Mouse (Mus musculus) stomach, postnatal 0 days (tissue): ENCODE measurements around the gene Clec14a. TPM values are rescaled to one million over a fixed set of nuclear protein-coding genes. Genes with fewer than 3 reads are reported as not detected.

Source experiments
- ATAC-seq: fragments of 200-750 bp; cut with Nextera tagmentation; 2 replicates; pipeline ENCODE4 v1.8.0; 2017; ENCODE audit not compliant: low FRiP score, low TSS enrichment
- DNase-seq: peaks from one replicate; pipeline ENCODE4 v3.0.0-alpha.2; 2016; ENCODE audit warnings: low spot score
- H3K27ac ChIP-seq: fragments of 300-500 bp; sonication (generic); replicated peaks from 2 replicates; pipeline ENCODE4 v1.5.1; 2014; ENCODE audit warnings: mild to moderate bottlenecking, control low read depth
- H3K27me3 ChIP-seq: fragments of 300-500 bp; sonication (generic); 2 replicates; pipeline ENCODE4 v1.6.1; 2014; ENCODE audit warnings: low read length; ENCODE audit not compliant: control insufficient read depth, insufficient read depth
- H3K36me3 ChIP-seq: fragments of 300-500 bp; sonication (generic); 2 replicates; pipeline ENCODE4 v1.6.1; 2014; ENCODE audit warnings: low read length, mixed read lengths; ENCODE audit not compliant: control insufficient read depth, insufficient read depth
- H3K4me1 ChIP-seq: fragments of 300-500 bp; sonication (generic); replicated peaks from 2 replicates; pipeline ENCODE4 v1.6.1; 2014; ENCODE audit warnings: antibody characterized with exemption; ENCODE audit not compliant: control insufficient read depth, insufficient read depth
- H3K4me2 ChIP-seq: fragments of 300-500 bp; sonication (generic); replicated peaks from 2 replicates; pipeline ENCODE4 v1.6.1; 2014; ENCODE audit warnings: low read depth, mild to moderate bottlenecking, control low read depth, moderate library complexity
- H3K4me3 ChIP-seq: fragments of 300-500 bp; sonication (generic); 2 replicates; pipeline ENCODE4 v1.5.1; 2014; ENCODE audit warnings: low read depth, low read length, control low read depth
- H3K9ac ChIP-seq: fragments of 300-500 bp; sonication (generic); 2 replicates; pipeline ENCODE4 v1.6.1; 2014; ENCODE audit warnings: mild to moderate bottlenecking, low read length, control low read depth, mixed read lengths
- H3K9me3 ChIP-seq: fragments of 300-500 bp; sonication (generic); 2 replicates; pipeline ENCODE4 v1.6.1; 2016; ENCODE audit warnings: low read length; ENCODE audit not compliant: control insufficient read depth
- CTCF ChIP-seq: IDR thresholded peaks from 2 replicates; pipeline ENCODE4 v1.5.1; 2016; ENCODE audit warnings: antibody characterized with exemption, low read depth, mild to moderate bottlenecking, moderate library complexity
- EP300 ChIP-seq: optimal IDR thresholded peaks from 2 replicates; pipeline ENCODE3; 2016; ENCODE audit warnings: antibody characterized with exemption
- WGBS: fragments of 180-500 bp; shearing (Covaris S2); extraction: QIAGEN DNeasy Blood & Tissue Kit; methylation state at CpG from one replicate; pipeline ENCODE4 v1.1.7; 2014; 5-methylcytosine and 5-hydroxymethylcytosine counted together
- polyA plus RNA-seq: library from polyadenylated mRNA; unstranded; fragments of >200 nt; fragmentation: Nextera tagmentation; extraction: Ambion mirVana; gene quantifications from 2 replicates; pipeline ENCODE4 v1.2.1, GENCODE M21; 2015

Gene Clec14a
- polyA plus RNA-seq, 1 experiment from 2014 or later: 7.8 TPM

- H3K4me2 ChIP-seq: no peak overlapping the region
- no peaks in the 10 kb centered on the region for H3K9me3 ChIP-seq
- TF ChIP-seq CTCF (no peak), EP300 (no peak)
- no peak overlapping the region for H3K9ac ChIP-seq
- DNase-seq (no peak), ATAC-seq (no peak)
- no peaks in the 10 kb centered on the region for H3K36me3 ChIP-seq
- H3K4me3 ChIP-seq: no peak overlapping the region
- 83% methylated on average over 5 of the region's 5 CpGs for WGBS
- no peaks in the 10 kb centered on the region for H3K4me1 ChIP-seq
- no peaks in the 10 kb centered on the region for H3K27me3 ChIP-seq
- no peak overlapping the region for H3K27ac ChIP-seq
Measured at GRCm38 (mm10) chr12:58225644-58226043, 43.4 kb downstream of the Clec14a start.

DNA sequence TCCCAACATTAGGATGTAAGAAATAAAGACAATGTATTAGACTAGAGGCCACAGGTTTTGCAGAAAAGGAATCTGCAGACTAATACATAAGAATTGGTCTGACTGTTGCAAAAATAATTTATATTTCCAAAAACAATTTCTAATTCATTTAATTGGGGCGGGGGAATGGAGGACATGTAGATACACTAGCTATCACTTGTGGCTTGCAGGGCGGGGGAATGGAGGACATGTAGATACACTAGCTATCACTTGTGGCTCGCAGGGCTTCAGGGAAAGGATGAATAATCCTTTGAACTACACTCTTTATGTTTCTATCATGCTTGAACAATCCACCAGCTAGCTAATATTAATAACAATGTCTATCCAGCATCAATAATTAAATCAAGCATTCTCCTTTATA, 50.0 kb downstream of the Clec14a start:
- Histone ChIP-seq H3K4me3 (no peak overlapping the region), H3K27me3 (no peaks in the 10 kb centered on the region), H3K4me2 (no peak overlapping the region), H3K9ac (no peak overlapping the region), H3K36me3 (no peaks in the 10 kb centered on the region), H3K27ac (no peak overlapping the region), H3K9me3 (no peaks in the 10 kb centered on the region), H3K4me1 (no peaks in the 10 kb centered on the region)
- no peak for ATAC-seq
- DNase-seq: no peak
- no peak for TF ChIP-seq CTCF
- 86% methylated on average over 3 of the region's 3 CpGs for WGBS

GRCm38 (mm10) chr12:58216218-58216617, 52.9 kb downstream of the Clec14a start:
- DNase-seq (no peak), ATAC-seq (no peak)
- Histone ChIP-seq H3K36me3 (no peaks in the 10 kb centered on the region), H3K4me3 (no peak overlapping the region), H3K27me3 (peaks cover 12% of the 10 kb centered on the region), H3K9ac (no peak overlapping the region), H3K27ac (no peak overlapping the region), H3K9me3 (no peaks in the 10 kb centered on the region), H3K4me2 (no peak overlapping the region), H3K4me1 (no peaks in the 10 kb centered on the region)
- WGBS: 50% methylated on average over 2 of the region's 2 CpGs
- TF ChIP-seq CTCF (no peak), EP300 (no peak)

Other genes starting within 250 kb of the Clec14a start
- gene Sstr1, start 57.5 kb downstream of the Clec14a start, polyA plus RNA-seq: 0.90 and 1.0 TPM in 2 replicates